Mouse (Mus musculus) heart, adult 2 months (tissue): ENCODE results near the gene Exosc2.

Source experiments
- CTCF ChIP-seq: fragments of 200-600 bp; IDR thresholded peaks from 2 replicates; pipeline ENCODE4 v1.8.1; 2022; ENCODE audit warnings: antibody characterized with exemption, mild to moderate bottlenecking, moderate library complexity
- POLR2A ChIP-seq: fragments of 200-500 bp; IDR thresholded peaks from 2 replicates; pipeline ENCODE4 v1.6.1; 2011; ENCODE audit warnings: mild to moderate bottlenecking, low read depth, low read length, control low read depth; ENCODE audit not compliant: insufficient read depth

- TF ChIP-seq POLR2A (no peak), CTCF (no peak)
Measured at GRCm38 (mm10) chr2:31714780-31715179, 44.3 kb downstream of the Exosc2 start.
